Mouse (Mus musculus) forebrain, embryonic 15.5 days (tissue): ENCODE data around the gene Pitpnm2. TPM values are rescaled to one million over a fixed set of nuclear protein-coding genes. Genes with fewer than 3 reads are reported as not detected.

ENCODE experiments used
- ATAC-seq: fragments of 200-750 bp; cut with Nextera tagmentation; replicated peaks from 2 replicates; pipeline ENCODE4 v1.8.0; 2017; ENCODE audit warnings: mild to moderate bottlenecking, moderate TSS enrichment, moderate library complexity
- H3K27ac ChIP-seq: fragments of 300-500 bp; sonication (generic); replicated peaks from 2 replicates; pipeline ENCODE4 v1.5.1; 2015; ENCODE audit warnings: mild to moderate bottlenecking, inconsistent platforms
- H3K27me3 ChIP-seq: fragments of 300-500 bp; sonication (generic); 2 replicates; pipeline ENCODE4 v1.6.1; 2015; ENCODE audit warnings: inconsistent platforms
- H3K36me3 ChIP-seq: fragments of 300-500 bp; sonication (generic); 2 replicates; pipeline ENCODE4 v1.6.1; 2015; ENCODE audit warnings: mild to moderate bottlenecking, inconsistent platforms
- H3K4me1 ChIP-seq: fragments of 300-500 bp; sonication (generic); 2 replicates; pipeline ENCODE4 v1.6.1; 2015; ENCODE audit warnings: inconsistent platforms
- H3K4me2 ChIP-seq: fragments of 300-500 bp; sonication (generic); replicated peaks from 2 replicates; pipeline ENCODE4 v1.6.1; 2015; ENCODE audit warnings: mild to moderate bottlenecking, inconsistent platforms
- H3K4me3 ChIP-seq: fragments of 300-500 bp; sonication (generic); 2 replicates; pipeline ENCODE4 v1.5.1; 2015; ENCODE audit warnings: mild to moderate bottlenecking, inconsistent platforms
- H3K9ac ChIP-seq: fragments of 300-500 bp; sonication (generic); replicated peaks from 2 replicates; pipeline ENCODE4 v1.6.1; 2015; ENCODE audit warnings: mild to moderate bottlenecking, inconsistent platforms
- H3K9me3 ChIP-seq: fragments of 300-500 bp; sonication (generic); 2 replicates; pipeline ENCODE4 v1.6.1; 2016; ENCODE audit warnings: inconsistent platforms
- WGBS: fragments of 180-500 bp; shearing (Covaris S2); methylation state at CpG from one replicate; pipeline ENCODE4 v1.1.7; 2015; ENCODE audit warnings: mixed read lengths; 5-methylcytosine and 5-hydroxymethylcytosine counted together
- polyA plus RNA-seq: library from polyadenylated mRNA; unstranded; fragments of >200 nt; fragmentation: Nextera tagmentation; extraction: Ambion mirVana; gene quantifications from 2 replicates; pipeline ENCODE4 v1.2.1, GENCODE M21; 2015

The Pitpnm2 gene
- polyA plus RNA-seq, 1 experiment from 2014 or later: 10.9 TPM

DNA sequence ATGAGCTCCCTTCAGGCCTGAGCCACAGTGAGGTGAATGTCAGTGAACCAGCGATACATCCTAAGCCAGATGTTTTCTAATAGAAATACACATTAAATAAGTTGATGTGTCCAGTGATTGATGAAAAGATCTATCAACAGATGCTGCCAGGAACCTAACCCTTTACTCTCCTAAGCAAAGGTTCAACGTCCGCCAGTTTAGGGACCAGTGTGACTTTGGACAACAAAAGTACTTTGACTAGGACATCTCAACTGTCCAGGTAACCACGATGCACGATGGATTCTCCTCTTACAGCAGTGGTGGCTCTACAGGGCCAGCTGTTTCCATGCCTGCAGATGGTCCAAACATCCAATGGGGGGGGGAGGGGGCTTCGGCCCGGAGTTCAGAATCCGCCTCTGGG, 5.1 kb downstream of the Pitpnm2 start:
- Histone ChIP-seq H3K36me3 (peaks cover 2% of the 10 kb centered on the region; the same call in 1 of the 2 replicates), H3K27ac (no peak overlapping the region), H3K4me2 (no peak overlapping the region), H3K9ac (no peak overlapping the region), H3K4me3 (no peak overlapping the region), H3K27me3 (no peaks in the 10 kb centered on the region), H3K4me1 (peaks cover 33% of the 10 kb centered on the region), H3K9me3 (no peaks in the 10 kb centered on the region)
- 96% methylated on average over 8 of the region's 8 CpGs for WGBS
- no peak for ATAC-seq

DNA sequence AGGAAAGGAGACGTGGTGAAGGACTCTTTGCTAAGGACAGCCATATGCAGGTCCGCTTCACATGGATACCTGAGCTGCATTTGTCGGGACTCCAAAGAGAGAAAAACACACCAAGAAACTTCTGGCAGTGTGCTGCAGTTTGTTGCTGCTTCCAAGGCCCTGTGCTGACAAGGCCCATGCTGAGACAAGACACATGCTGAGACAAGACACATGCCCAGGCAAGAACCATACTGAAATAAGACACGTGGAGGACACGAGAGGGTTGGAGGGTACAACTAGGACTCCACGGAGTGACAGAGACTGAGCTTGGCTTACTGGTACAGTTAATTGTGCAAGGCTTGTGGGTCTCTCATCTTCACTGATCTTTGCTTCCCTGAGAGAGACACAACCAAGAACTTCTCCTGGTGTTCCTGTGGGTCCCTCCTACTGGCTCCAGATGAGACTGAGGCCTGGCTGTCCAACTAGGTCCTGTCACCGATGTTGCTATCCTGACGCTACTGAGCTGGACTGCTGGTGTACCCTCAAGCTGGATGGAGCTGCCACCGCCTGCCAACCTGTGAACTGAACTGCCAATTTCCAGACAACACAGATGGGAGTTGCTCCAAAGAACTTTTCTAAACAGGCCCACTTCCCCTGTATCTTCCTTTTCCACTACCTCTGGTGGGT, 6.2 kb downstream of the Pitpnm2 start:
- no peak overlapping the region for H3K4me2 ChIP-seq
- no peaks in the 10 kb centered on the region for H3K27me3 ChIP-seq
- H3K36me3 ChIP-seq: peaks cover 2% of the 10 kb centered on the region; the same call in 1 of the 2 replicates
- no peaks in the 10 kb centered on the region for H3K9me3 ChIP-seq
- H3K27ac ChIP-seq: no peak overlapping the region
- WGBS: 87% methylated on average over 9 of the region's 9 CpGs
- no peak overlapping the region for H3K4me3 ChIP-seq
- ATAC-seq: no peak
- H3K4me1 ChIP-seq: peaks cover 26% of the 10 kb centered on the region
- no peak overlapping the region for H3K9ac ChIP-seq

DNA sequence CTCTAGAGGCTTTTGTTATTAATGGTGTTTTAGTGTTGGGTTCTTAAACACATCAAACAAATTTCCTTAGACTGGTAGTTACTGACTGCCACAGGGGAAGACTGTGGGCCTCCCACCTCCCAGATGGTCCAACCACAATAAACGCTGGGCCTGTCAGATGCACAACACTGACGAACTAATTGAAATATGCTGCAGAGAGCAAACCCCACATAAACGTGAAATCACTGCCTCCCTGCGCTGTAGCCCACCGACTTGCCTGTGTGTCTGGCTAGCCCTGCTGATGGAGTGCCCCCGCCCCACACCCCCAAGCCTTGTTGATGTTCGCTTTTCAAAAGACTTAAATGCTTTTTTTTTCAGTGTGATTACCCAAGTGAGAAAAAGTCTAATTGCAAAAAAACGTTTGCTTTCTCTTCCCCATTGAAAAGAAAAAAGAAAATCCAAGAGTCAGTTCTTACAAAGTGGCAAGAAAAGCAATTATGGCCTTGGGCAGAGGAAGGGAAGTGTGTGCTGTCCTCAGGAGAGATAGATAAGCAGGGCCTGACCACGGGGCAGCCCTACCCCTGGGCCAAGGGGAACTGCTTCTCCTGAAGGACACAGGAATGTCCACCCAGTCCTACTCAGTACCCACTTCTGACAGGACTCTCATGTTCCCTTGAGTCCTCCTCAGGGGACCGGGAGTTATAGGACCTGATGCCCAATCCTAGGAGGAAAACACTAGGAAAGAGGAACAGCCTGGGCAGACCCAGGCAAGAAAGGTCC, 7.7 kb downstream of the Pitpnm2 start:
- WGBS: 14% methylated on average over 10 of the region's 10 CpGs
- H3K36me3 ChIP-seq: peaks cover 2% of the 10 kb centered on the region; the same call in 1 of the 2 replicates
- H3K4me2 ChIP-seq: peak overlapping the region; percentile 13
- H3K9me3 ChIP-seq: no peaks in the 10 kb centered on the region
- H3K4me1 ChIP-seq: peaks cover 20% of the 10 kb centered on the region
- H3K27me3 ChIP-seq: no peaks in the 10 kb centered on the region
- peak; percentile 61 for ATAC-seq
- H3K27ac ChIP-seq: peak overlapping the region; percentile 41
- H3K4me3 ChIP-seq: no peak overlapping the region
- H3K9ac ChIP-seq: no peak overlapping the region

DNA sequence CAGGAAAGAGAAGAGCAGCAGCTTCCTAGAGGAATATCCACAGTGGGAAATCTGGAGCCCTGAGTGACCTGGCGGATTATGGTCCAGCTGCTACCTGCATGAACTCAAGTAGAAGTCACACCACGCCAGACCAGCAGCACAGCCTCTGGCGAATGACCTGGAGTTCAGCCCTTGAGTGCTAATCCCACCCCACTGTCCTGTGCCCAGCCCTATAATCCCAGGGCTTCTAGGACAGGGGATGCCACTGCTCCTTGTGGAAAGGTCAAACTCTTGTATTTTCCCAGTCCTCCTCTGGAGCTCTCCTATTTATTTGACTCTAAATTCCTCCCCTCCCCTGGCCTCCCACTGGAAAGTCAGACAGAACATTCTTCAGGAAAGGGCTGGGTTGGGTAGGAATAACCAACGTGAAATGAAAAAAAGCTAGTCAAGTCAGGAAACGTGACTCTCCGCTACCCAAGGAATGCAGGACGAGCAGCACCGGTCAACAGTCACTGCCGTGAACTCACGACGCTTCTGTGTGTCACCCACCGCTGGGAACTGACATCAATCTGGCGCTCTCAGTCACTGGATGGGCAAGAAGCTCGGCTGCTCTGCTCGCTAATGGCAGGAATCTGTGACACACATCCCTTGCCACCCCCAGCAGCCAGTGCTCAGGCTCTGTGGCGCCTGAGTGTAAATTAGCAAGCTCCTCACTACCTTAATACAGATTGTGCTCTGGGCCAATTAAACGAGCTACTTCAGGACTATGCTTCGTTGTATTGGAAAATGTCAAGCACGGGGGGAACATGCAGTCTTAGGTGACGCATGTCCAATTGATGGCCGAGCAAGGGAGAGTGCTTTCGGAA, 8.5 kb downstream of the Pitpnm2 start:
- no peaks in the 10 kb centered on the region for H3K9me3 ChIP-seq
- H3K27ac ChIP-seq: peak overlapping the region; percentile 41
- H3K4me2 ChIP-seq: peak overlapping the region; percentile 13
- no peak overlapping the region for H3K4me3 ChIP-seq
- H3K27me3 ChIP-seq: no peaks in the 10 kb centered on the region
- 22% methylated on average over 22 of the region's 22 CpGs for WGBS
- H3K4me1 ChIP-seq: peaks cover 20% of the 10 kb centered on the region
- H3K36me3 ChIP-seq: 0 out of 2 replicates have a peak, but pooled peaks cover 2% of the 10 kb centered on the region
- H3K9ac ChIP-seq: no peak overlapping the region
- ATAC-seq: peak; percentile 57

DNA sequence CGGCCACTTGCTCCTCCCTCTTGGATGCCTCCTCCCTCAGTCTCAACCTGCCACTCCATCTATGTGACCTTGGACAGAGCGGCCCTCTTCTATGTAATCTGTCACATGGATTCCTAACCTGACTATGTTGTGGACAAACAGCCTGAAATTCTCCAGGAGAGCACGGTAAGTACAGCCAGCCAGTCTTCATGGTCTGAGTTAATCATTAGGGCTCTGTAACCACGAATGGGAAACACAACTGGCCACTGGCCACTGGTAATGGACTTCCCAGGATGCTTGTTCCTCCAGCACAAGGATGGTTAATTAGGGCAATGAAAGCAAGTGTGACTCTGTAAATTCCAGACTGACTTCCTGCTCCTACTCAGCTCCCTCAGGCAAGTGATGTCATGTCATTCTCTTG, 13.4 kb downstream of the Pitpnm2 start:
- H3K27ac ChIP-seq: no peak overlapping the region
- 86% methylated on average over 4 of the region's 4 CpGs for WGBS

DNA sequence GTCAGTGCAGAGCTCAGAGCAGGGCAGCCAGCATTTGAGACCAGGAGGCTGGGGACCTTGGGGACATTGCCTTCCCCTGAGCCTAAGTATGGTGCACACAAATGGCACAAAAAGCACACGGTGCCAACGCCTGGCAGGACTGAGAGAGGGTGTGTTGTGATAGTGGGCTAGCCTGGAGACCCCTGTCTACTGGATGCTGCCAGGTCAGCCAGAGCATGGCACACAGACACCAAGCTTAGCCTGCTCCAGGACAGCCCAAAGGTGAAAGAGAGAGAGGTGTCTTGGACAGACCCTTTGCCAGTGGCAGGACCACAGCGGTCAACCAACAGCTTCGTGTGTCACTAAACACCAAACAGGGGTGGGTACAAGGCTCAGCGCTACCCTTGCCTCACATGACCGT, 14.8 kb downstream of the Pitpnm2 start:
- Histone ChIP-seq H3K4me3 (no peak overlapping the region), H3K4me1 (peaks cover 4% of the 10 kb centered on the region; the same call in 1 of the 2 replicates), H3K27ac (no peak overlapping the region), H3K36me3 (no peaks in the 10 kb centered on the region), H3K27me3 (no peaks in the 10 kb centered on the region), H3K9me3 (no peaks in the 10 kb centered on the region), H3K9ac (no peak overlapping the region), H3K4me2 (no peak overlapping the region)
- ATAC-seq: no peak
- 93% methylated on average over 6 of the region's 6 CpGs for WGBS

More for the DNA sequence above, 13.4 kb downstream of the Pitpnm2 start:
- H3K9me3 ChIP-seq: no peaks in the 10 kb centered on the region
- H3K4me3 ChIP-seq: no peak overlapping the region
- H3K9ac ChIP-seq: no peak overlapping the region
- no peaks in the 10 kb centered on the region for H3K27me3 ChIP-seq
- no peak overlapping the region for H3K4me2 ChIP-seq
- H3K36me3 ChIP-seq: no peaks in the 10 kb centered on the region
- no peak for ATAC-seq
- peaks cover 12% of the 10 kb centered on the region for H3K4me1 ChIP-seq

DNA sequence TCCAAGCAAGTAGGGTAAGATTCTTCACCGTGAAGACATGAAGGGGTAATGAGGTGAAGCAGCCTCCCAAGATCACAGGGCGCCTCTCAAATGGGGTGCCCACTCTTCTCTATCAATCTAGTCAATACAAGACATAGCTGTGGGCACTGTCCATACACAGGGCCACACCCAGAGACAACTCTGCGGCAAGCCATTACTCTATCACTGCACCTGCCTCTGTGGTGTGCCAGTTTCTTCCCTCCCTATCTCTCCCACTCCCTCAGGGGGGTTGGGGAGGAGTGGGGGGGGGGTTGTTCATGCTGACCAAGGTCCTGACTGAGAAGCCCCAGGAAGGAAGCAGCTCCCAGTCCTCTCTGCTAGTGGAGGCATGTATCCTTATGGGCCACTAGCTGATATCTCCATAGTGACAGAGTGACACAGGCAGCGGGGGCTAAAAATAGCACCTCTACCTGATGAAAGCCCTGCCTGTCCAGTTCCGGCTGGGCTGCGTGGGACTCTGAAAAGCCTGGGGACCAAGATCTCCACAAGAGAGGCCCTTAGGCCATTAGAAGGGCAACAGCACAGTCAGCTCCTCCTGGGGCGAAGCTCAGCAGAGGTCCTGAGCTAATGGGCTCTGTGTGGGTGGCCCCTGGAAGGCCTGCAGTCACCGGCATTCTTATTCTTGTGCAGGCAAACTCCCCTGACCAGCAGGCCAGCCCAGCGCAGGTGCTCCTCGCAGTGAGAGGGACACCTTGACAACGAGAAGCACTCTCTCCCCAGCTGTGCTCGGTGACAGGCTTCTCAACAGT, 15.5 kb downstream of the Pitpnm2 start:
- Histone ChIP-seq H3K9me3 (no peaks in the 10 kb centered on the region), H3K9ac (no peak overlapping the region), H3K36me3 (no peaks in the 10 kb centered on the region), H3K4me1 (peaks cover 4% of the 10 kb centered on the region; the same call in 1 of the 2 replicates), H3K4me2 (no peak overlapping the region), H3K27me3 (no peaks in the 10 kb centered on the region), H3K27ac (no peak overlapping the region), H3K4me3 (no peak overlapping the region)
- ATAC-seq: no peak
- WGBS: 55% methylated on average over 12 of the region's 12 CpGs

DNA sequence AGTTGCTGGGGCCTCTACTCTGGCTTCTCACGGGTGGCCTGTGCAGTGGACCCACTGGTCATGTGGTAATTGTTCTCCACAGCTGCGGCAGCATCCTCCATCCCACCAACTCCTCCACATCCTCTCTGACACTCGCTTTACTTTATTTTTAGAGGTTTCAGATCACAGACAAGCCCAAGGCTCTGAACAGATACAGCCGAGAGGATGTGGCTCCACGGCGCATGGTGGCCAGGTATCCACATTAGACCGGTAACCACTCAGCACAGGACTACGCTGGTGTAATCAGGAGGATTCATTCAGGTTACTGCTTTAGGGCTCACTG, 16.5 kb downstream of the Pitpnm2 start:
- no peak overlapping the region for H3K9ac ChIP-seq
- ATAC-seq: no peak
- WGBS: 89% methylated on average over 8 of the region's 8 CpGs
- no peaks in the 10 kb centered on the region for H3K9me3 ChIP-seq
- no peak overlapping the region for H3K4me3 ChIP-seq
- H3K27me3 ChIP-seq: no peaks in the 10 kb centered on the region
- peaks cover 4% of the 10 kb centered on the region; the same call in 1 of the 2 replicates for H3K4me1 ChIP-seq
- H3K27ac ChIP-seq: no peak overlapping the region
- H3K36me3 ChIP-seq: no peaks in the 10 kb centered on the region
- no peak overlapping the region for H3K4me2 ChIP-seq

DNA sequence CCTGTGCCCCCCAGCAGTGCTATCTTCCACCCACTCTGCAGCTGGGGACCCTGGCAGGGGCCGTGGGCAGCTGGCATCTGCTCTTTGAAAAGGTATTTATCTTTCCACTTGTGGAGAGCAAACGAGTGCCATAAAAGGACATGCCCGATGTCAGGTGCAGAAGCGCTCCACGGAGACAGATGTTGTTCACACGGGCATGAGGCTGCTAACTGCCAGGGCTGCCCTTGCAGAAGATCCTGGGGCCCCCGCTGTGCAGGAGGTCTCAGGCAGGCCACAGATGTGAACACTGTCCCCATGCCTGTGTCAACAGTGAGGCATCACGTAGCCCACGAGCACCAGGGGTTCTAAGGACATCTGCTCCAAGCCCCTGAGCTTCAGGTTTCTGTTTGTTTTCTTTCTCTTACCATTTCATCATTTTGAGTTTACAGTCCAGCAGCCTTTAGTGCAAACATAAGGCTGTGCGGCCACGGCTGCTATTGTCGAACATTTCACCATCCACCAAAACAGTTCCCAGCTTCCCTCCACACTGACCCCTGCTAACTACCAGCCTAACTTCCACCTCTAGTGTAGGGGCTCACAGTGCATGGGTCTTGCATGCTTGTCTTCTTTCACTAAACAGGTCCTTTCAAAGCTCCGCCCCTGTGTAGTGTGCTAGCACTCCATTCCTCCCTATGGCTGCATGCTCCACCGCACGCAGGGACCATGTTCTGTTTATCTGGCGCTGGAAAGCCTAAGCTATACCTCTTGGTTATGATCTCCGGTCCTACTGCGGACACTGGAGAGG, 17.0 kb downstream of the Pitpnm2 start:
- H3K9me3 ChIP-seq: no peaks in the 10 kb centered on the region
- no peak for ATAC-seq
- H3K4me1 ChIP-seq: peaks cover 4% of the 10 kb centered on the region; the same call in 1 of the 2 replicates
- no peaks in the 10 kb centered on the region for H3K27me3 ChIP-seq
- no peak overlapping the region for H3K4me3 ChIP-seq
- 81% methylated on average over 18 of the region's 18 CpGs for WGBS
- H3K9ac ChIP-seq: no peak overlapping the region
- no peaks in the 10 kb centered on the region for H3K36me3 ChIP-seq
- H3K27ac ChIP-seq: no peak overlapping the region
- no peak overlapping the region for H3K4me2 ChIP-seq

DNA sequence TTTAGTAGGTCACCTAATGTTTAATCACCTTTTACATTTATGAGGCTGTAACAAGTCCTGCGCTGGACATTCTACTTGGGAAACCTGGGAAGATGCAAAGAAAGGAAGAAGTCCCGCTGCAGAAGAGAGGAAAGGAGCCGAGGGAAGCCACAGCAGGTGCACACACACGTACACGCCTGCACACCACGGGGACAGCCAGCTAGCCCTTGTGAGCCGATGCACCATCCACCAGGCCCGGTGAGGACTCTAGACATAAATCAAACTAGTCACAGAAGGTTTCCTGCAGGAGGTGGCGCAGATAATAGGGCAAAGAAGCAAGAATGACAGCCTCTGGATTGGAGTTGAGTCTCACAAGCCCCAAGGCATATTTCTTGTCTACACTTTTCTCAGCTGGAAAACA, 19.1 kb downstream of the Pitpnm2 start:
- ATAC-seq: no peak

DNA sequence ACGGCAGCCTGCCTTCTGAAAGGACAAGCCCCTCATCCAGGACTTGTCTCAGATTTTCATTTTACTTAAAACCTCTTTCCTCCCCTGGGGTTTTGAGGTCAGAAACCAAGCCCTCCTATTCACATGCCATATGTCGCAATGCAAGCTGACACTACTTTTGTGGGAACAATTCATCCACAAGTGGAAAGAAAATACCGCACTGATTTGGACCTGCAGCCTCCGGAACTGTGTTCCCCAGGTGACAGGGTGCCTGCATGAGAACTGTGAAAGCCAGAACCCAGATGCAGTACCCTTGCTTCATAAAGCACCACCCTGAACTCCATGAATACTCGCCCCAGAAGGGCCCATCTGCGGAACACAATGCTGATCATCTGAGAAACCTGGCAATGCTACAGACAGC, 22.4 kb downstream of the Pitpnm2 start:
- Histone ChIP-seq H3K9me3 (no peaks in the 10 kb centered on the region), H3K4me3 (no peak overlapping the region), H3K4me2 (no peak overlapping the region), H3K27ac (no peak overlapping the region), H3K4me1 (0 out of 2 replicates have a peak, but pooled peaks cover 6% of the 10 kb centered on the region), H3K36me3 (no peaks in the 10 kb centered on the region), H3K27me3 (no peaks in the 10 kb centered on the region), H3K9ac (no peak overlapping the region)
- no peak for ATAC-seq
- 64% methylated on average over 6 of the region's 6 CpGs for WGBS

More for the DNA sequence above, 19.1 kb downstream of the Pitpnm2 start:
- H3K27me3 ChIP-seq: no peaks in the 10 kb centered on the region
- H3K9me3 ChIP-seq: no peaks in the 10 kb centered on the region
- H3K9ac ChIP-seq: no peak overlapping the region
- no peaks in the 10 kb centered on the region for H3K36me3 ChIP-seq
- 82% methylated on average over 9 of the region's 9 CpGs for WGBS
- H3K27ac ChIP-seq: no peak overlapping the region
- H3K4me3 ChIP-seq: no peak overlapping the region
- no peak overlapping the region for H3K4me2 ChIP-seq
- peaks cover 7% of the 10 kb centered on the region; the same call in 1 of the 2 replicates for H3K4me1 ChIP-seq
